Comparison of ENCODE assay signal across 9 mouse cellular contexts in the genomic region with DNA sequence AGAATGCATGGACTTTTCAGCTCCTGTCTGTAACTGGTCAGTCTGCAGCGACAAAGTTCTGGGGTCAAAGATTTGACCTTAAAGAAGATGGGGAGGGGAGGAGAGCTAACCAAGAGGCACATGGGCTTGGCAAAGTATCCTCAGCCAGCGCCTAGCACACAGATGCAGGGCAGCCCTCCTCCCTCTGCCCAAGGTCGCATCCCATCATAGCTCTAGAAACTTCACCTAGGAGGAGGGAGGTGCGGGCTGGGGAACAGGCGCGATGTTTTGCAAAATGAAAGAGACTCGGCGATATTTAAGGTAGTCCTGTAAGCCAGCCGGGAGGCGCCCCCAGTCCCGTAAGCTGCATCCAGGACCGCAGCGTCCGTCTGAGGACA. TPM values are rescaled to one million over a fixed set of nuclear protein-coding genes. Genes with fewer than 3 reads are reported as not detected.
DNase-seq lines count a peak whose midpoint lies in the region; ATAC-seq and TF ChIP-seq lines count a peak whose summit lies in the region.
"Had no signal": no experiment of that assay in that cellular context is flagged by ENCODE, and none has a peak within 500 bp of the region (broad histone marks: within the 10 kb centered on the region; RNA-seq: fewer than 3 reads in every experiment).

No protein-coding gene starts in this region.

- no peaks in the 10 kb centered on the region for H3K36me3 ChIP-seq in heart, adult 2 months (ENCODE audit: control insufficient read depth, insufficient read depth, low read length)
- no peaks in the 10 kb centered on the region for H3K36me3 ChIP-seq in liver, embryonic 11.5 days (ENCODE audit: control insufficient read depth, insufficient read depth, low read length)

- peak overlapping the region; percentile 51 for H3K4me3 ChIP-seq in heart, adult 2 months
- H3K4me3 ChIP-seq in liver, embryonic 11.5 days (ENCODE audit: low read depth, low read length), result peak overlapping the region; percentile 53

- H3K27me3 ChIP-seq in heart, adult 2 months (ENCODE audit: control insufficient read depth, insufficient read depth, low read length), result peaks cover 5% of the 10 kb centered on the region; the same call in 1 of the 2 replicates
- H3K27me3 ChIP-seq in liver, embryonic 11.5 days (replicated peaks; ENCODE audit: control insufficient read depth, insufficient read depth, low read length), result peaks cover 39% of the 10 kb centered on the region

- intact Hi-C loops in heart, adult 2 months (cut with DNase I), result no loop called here

- H3K4me1 ChIP-seq in heart, adult 2 months (ENCODE audit: control insufficient read depth, insufficient read depth, low read length), result peaks cover 1% of the 10 kb centered on the region; the same call in 1 of the 2 replicates
- no peaks in the 10 kb centered on the region for H3K4me1 ChIP-seq in liver, embryonic 11.5 days (replicated peaks; ENCODE audit: control insufficient read depth, insufficient read depth, low read length)

- peak overlapping the region; percentile 71 for H3K4me2 ChIP-seq in liver, embryonic 11.5 days

- no peaks in the 10 kb centered on the region for H3K79me2 ChIP-seq in heart, adult 2 months (replicated peaks; ENCODE audit: control insufficient read depth, insufficient read depth, low read length)

- TF ChIP-seq CTCF in heart, adult 2 months (IDR thresholded peaks at IDR 0.05), result no peak

- no peak overlapping the region; the same call in 1 of the 2 replicates for H3K27ac ChIP-seq in heart, adult 2 months
- no peak overlapping the region for H3K27ac ChIP-seq in liver, embryonic 11.5 days (ENCODE audit: low read depth, low read length)

- no peak for DNase-seq in heart, adult 2 months
- DNase-seq in heart, adult 8-10 months (ENCODE audit: low spot score), result no peak
- peak; percentile 12 for DNase-seq in thymus, postnatal 4 days
- DNase-seq in thymus, postnatal 10 days (ENCODE audit: low spot score in 2 of 2), result no peak
- DNase-seq in liver, embryonic 11.5 days (ENCODE audit: low spot score), result peak; percentile 38
- DNase-seq in gastrocnemius, adult 18-20 months (ENCODE audit: low spot score), result no peak
- no peak for DNase-seq in right cerebral cortex, postnatal 4 days
- DNase-seq in cerebellum, postnatal 14 days, result no peak

- ATAC-seq in liver, embryonic 11.5 days (replicated peaks; ENCODE audit: low FRiP score), result no peak

- H3K9me3 ChIP-seq in liver, embryonic 11.5 days (ENCODE audit: control insufficient read depth, low read length), result no peaks in the 10 kb centered on the region

- WGBS in heart, adult 2 months, result 9% methylated on average over 14 of the region's 14 CpGs
- WGBS in liver, embryonic 11.5 days, result 5% methylated on average over 14 of the region's 14 CpGs

- H3K9ac ChIP-seq in heart, adult 2 months (ENCODE audit: low read depth, low read length), result peak overlapping the region; percentile 62
- no peak overlapping the region for H3K9ac ChIP-seq in liver, embryonic 11.5 days (ENCODE audit: low read depth, low read length)

- TF ChIP-seq EP300 in heart, adult 2 months (IDR thresholded peaks at IDR 0.05; ENCODE audit: insufficient read depth, low read depth, low read length), result no peak

- TF ChIP-seq POLR2A in heart, adult 2 months (IDR thresholded peaks at IDR 0.05; ENCODE audit: insufficient read depth, low read depth, low read length), result no peak

RNA-seq across cellular contexts. Expression of a gene that starts 0.5 kb away (rescaled TPM):
- under 1 TPM; 0.50 to 0.84 TPM for total RNA-seq in heart, adult 2 months (2021)
- polyA plus RNA-seq in heart, adult 2 months (2012; rRNA removed), result 0.51 and 1.2 TPM in 2 replicates
- 1 to 10 TPM in 1 of 4 experiments, under 1 TPM in 3; 0.68 to 1.1 (median 0.84) TPM for total RNA-seq in heart, adult 8-10 months (2022)
- polyA plus RNA-seq in liver, embryonic 11.5 days (2014; fragmentation: Nextera tagmentation; extraction: Ambion mirVana), result 0.13 and 0.33 TPM in 2 replicates
- 1 to 10 TPM; 1.0 to 1.7 TPM for total RNA-seq in gastrocnemius, adult 18-20 months (2021)

RNA-seq across cellular contexts. Expression of a gene that starts 6.8 kb away (rescaled TPM):
- total RNA-seq in heart, adult 2 months (2021), result not detected
- polyA plus RNA-seq in heart, adult 2 months (2012; rRNA removed), result not detected in 2 replicates
- total RNA-seq in heart, adult 8-10 months (2022), result not detected
- not detected in 2 replicates for polyA plus RNA-seq in liver, embryonic 11.5 days (2014; fragmentation: Nextera tagmentation; extraction: Ambion mirVana)
- total RNA-seq in gastrocnemius, adult 18-20 months (2021), result not detected
- polyA plus RNA-seq: spleen, adult 2 months had no signal

Comparison
In these comparisons a context has a peak if more than half of its experiments do, and no peak if none do; other contexts are left out.
1. DNase-seq: peak in thymus, postnatal 4 days (single experiment) and liver, embryonic 11.5 days (single experiment); none in heart, adult 2 months (0 of 2), heart, adult 8-10 months (single experiment), thymus, postnatal 10 days (0 of 2), gastrocnemius, adult 18-20 months (single experiment), right cerebral cortex, postnatal 4 days (single experiment) and cerebellum, postnatal 14 days (0 of 2).